Mouse (Mus musculus): Measurements from ENCODE around the gene Adcy5.

The Adcy5 gene

DNA sequence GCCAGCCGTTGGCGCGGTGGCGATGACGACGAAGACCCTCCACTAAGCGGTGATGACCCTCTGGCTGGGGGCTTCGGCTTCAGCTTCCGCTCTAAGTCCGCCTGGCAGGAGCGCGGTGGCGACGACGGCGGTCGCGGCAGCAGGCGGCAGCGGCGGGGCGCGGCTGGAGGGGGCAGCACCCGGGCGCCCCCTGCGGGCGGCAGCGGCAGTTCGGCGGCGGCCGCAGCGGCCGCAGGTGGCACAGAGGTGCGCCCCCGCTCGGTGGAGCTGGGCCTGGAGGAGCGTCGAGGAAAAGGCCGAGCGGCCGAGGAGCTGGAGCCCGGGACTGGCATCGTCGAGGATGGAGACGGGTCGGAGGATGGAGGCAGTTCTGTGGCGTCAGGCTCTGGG, 1.6 kb downstream of the Adcy5 start:
- peak; percentile 45 for DNase-seq (ENCODE audit: low read depth)

DNA sequence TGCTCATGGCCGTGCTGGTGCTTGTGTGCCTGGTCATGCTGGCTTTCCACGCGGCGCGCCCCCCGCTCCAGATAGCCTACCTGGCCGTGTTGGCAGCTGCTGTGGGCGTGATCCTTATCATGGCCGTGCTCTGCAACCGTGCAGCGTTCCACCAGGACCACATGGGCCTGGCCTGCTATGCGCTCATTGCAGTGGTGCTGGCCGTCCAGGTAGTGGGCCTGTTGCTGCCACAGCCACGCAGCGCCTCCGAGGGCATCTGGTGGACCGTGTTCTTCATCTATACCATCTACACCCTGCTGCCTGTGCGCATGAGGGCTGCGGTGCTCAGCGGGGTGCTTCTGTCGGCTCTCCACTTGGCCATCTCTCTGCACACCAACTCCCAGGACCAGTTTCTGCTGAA, 2.2 kb downstream of the Adcy5 start:
- no peak for DNase-seq (ENCODE audit: low read depth)

DNA sequence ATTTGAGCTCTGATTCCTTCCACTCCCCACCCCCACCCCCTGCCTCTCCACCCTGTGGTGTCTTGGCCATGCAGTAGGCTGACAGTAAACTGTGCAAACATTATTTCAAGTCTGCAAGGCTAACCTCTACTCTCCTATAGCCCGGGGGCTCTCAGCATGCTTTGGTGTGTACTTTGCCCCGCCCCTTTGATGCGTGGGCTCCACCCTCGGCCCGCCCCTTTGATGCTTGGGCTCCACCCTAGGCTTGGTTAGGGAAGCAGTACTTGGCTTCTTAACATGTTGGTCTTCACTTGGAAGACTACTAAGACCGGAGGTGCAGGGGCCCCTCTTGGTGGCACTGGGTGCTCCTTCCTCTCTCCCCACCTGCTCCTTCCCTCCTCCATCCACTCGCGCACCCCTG, 4.9 kb downstream of the Adcy5 start:
- no peak for DNase-seq (ENCODE audit: low read depth)

DNA sequence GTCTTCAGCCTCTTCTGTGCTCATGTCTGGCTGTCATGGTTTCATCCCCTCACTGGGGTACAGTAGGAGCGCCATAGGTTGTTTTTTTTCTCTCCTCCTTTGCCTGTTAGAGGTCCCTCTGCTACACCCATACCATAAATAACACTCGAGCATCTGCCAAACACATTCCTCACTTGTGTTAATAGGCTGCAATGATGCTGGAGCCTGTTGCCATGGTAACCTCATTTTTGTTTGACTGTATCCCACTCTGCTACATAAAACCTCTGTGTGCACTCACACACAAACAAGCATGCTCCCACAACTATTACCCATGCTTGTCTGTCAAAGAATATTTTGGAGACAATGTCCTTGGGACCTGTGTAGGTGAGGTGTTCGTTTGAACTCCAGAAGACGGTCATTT, 5.3 kb downstream of the Adcy5 start:
- DNase-seq (ENCODE audit: low read depth) = no peak

DNA sequence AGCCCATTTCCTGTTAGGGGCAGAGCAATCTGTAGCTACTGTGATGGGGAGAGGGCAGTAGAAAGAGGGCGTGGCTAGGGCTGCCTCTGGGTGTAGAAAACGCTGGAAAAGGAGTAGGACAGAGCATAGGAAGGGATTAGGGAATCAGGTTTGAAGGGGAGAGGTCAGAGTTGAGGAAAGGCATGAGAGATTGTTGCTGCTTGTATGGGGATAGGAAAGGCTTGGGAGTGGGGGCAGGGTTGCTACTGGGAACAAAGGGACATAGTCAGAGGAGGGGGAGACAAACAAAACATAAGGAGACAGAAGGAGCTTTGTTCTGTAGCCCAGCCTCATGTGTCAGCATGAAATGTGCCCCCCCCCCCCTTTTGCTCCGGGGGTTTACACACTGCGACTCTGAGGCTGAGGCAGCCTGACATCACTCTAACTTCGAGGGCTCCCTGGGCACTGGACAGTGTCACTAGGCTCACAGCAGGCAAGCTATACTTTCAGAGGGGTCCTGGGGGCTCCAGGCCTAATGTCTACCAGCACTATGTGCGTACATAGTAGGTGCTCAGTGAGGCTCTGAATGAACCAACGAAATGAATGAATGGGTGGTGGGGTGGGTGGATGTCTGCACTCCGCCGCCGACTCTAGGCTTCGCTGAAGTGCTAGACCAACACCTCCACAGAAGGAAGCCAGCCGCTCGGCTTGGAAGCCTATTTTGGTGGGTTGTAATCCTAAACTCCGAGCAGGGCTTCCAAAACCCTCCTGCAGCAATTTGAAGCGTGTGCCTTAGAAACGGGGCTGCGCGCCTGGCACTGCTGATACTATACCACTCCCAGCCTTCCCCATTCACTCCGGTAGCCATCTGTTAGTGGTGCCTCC, 9.9 kb downstream of the Adcy5 start:
- DNase-seq (ENCODE audit: low read depth) = no peak

DNA sequence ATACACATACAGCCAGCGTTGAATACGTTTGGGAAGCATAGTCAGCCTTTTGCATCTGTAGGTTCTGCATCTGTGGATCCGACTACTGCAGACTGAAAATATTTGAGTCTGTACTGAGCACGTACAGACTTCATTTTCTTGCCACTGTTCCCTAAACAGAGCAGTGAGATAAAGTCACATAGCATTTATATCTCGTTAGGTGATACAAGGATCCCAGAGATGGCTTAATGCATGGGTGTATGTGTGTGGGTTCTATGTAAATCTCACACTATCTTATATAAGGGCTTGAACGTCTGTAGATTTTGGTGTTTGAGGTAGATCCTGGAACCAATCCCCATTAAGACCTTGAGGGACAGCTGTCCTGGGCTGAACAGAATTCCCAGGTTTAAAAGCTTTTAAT, 10.7 kb downstream of the Adcy5 start:
- DNase-seq (ENCODE audit: low read depth) = no peak

DNA sequence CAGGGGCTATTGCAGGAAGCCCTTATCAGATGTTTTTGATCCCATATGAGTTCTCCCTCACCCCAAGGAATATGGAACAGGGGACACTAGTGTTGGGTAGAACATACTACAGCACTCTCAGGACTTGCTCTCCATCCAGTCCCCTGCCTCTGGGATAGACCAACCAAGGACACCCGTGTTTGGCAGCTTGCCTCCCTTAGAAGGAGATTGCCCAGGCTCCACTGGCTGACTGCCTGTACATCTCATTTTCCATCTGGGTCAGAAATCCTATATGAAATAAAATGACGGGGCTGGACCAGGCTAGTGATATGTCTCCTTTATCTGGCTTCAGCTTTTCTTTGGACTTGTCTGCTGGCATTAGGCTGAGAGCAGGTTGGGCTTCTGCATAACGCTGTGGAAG, 11.1 kb downstream of the Adcy5 start:
- no peak for DNase-seq (ENCODE audit: low read depth)

DNA sequence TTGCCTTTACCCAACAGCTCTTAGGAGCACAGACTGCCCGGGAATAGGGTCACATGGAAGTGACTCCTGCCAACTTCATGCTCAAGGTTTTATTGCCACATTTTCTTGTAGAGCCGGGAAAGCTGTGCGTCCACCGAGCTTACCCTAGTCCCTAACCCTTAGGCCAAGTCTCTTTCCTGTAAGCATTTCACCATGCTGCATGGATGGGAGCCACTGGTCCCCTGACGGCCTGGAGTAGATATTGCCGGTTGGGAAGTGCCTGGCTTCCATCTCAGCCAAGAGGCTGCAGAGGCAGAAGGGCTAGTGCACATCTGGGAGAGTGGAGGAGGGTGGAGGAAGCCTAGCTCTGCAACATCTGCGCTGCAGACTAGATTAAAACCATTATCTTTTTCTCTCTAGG, 14.8 kb downstream of the Adcy5 start:
- DNase-seq (ENCODE audit: low read depth) = no peak

DNA sequence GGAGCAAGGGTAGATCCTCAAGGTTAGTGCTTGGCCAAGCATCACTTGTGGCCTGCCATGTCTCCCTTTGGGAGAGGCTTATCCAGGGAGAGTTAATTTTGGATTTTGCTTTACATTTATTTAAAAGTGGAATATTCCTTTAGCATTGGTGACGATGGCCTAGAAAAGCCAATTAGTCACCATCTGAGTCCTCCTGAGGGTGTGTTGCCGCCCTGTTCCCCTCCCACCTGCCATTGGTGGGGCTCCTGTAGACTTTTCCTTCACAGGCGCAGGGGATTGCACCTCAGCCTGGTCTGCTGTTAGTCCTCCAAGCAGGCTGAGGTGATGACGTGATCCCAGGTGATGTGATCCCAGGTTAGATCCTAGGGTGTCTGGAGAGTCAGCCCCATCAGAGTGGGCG, 17.5 kb downstream of the Adcy5 start:
- DNase-seq (ENCODE audit: low read depth) = no peak

DNA sequence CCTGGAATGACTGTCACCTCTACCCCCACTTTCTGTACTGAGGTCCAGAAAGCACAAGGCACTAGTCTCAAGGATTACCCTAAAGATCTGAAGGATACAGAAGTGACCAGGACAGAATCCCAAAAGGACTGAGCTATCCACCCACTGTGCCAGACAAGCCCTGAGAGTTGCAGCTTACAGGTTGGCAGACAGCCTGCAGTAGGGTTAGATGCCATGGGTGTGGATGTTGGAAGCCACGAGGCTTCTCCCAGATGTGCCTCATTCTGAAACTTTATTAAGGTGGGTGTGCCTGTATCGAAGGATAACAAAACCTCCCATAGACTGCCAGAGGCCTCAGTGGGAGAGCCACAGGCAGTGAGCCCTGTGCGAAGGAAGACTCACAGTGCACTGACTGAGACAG, 23.8 kb downstream of the Adcy5 start:
- DNase-seq (ENCODE audit: low read depth) = no peak

DNA sequence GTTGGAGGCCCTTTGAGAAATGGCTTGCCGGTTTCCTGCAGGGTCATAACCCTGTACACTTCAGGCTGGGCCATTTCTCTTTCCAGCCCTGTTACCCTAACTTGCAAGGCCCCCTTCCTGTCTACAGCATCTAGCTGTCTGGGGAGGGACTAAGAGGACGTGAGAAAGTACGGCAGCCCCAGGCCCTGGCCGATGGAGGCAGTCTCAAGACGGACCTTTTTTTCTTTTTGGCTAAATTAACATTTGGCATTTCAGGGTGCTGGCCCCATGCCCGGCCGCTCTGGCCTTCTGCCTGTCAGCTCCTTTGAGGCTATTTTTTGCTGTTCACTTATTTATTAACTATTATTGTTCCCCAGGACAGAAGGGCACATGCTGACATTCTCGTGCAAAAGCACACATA, 24.4 kb downstream of the Adcy5 start:
- DNase-seq (ENCODE audit: low read depth) = no peak

DNA sequence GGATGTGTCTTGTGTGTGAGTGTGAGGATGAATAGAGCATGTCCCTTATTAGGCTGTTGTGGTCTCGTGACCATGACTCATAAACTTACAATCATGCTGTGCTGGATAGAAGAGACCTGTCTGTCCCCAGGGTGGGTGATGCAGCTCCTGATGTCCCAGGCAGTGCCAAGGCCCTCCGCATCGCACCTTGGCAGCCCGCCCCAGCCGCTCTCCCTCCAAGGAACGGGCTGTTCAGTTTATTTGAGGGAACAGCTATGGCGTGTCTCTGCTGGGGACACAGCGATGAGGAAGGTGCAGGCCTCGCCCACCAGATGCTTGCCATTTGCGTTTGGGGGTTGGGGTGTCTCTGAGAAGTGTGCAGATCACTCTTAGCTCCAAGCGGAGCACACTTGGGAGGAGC, 28.5 kb downstream of the Adcy5 start:
- DNase-seq (ENCODE audit: low read depth) = no peak

DNA sequence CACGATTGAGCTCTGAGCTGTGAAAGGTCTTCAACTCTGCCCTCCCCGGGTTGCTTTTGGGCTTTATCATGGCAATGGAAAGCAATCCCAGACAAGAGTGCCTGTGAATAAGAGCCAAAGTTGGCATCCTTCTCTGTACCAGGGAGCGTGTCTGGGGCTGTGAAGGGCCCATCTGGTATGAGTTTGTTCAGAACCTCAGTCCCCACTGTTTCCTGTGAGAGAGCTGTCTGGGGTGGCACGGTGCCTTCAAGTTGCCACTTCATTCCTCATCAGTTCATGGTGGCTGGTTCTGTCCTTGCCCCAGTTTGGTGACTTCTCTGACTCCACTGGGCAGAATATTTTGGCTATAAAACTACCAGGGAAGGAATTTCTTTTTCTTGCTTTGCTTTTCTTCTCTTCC, 33.4 kb downstream of the Adcy5 start:
- DNase-seq (ENCODE audit: low read depth) = no peak

DNA sequence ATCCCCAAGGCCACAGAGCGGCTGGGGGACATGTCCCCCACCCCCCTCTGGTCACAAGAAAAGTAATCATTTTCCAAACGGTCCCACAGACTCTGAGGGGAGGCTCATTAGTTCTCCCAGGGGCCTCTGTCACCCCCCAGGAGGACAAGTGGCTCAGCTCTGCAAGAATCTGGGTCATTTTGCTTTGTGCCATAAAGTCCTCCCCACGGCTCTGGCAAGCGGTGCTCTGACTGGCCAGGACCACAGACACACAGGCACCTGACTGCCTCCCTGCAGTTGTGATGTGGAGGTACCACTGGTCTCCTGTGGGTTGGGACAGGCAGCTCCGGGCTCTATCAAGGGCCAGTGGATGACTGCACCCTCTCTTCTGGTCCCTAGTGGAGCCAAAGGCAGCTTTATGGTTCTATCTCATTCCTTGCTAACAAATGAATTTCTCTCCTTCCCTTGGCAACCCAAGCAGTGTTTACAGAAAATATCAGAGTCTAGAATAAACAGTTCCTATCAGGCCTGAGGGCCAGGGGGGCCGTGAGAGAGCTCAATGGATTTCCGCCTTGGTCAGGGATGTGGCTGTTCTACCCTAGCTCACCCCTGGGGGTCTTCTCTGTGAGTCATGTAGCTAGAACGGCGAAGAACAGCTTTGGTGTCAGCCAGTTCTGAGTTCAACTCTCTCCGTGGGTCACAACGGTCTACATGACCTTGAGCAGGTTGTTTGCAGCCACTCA, 34.9 kb downstream of the Adcy5 start:
- no peak for DNase-seq (ENCODE audit: low read depth)

DNA sequence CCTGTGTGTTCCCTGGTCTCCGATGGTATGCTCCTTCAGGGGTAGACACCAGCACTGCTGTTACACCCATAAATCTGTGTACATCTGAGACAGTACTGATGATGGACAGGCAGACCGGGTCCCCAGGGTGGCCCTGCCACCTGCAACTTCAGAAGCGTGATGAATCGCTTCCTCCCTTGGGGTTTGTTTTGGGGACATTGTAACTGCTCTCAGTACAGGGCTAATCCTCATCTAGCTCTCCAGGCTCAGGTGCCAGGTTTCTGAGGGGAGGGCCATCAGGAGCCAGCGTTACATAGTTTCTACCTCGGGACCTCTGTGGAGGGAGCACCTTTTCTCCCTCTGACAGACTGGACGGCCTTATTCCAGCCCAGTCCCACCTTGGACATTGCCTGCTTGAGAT, 36.1 kb downstream of the Adcy5 start:
- DNase-seq (ENCODE audit: low read depth) = no peak

DNA sequence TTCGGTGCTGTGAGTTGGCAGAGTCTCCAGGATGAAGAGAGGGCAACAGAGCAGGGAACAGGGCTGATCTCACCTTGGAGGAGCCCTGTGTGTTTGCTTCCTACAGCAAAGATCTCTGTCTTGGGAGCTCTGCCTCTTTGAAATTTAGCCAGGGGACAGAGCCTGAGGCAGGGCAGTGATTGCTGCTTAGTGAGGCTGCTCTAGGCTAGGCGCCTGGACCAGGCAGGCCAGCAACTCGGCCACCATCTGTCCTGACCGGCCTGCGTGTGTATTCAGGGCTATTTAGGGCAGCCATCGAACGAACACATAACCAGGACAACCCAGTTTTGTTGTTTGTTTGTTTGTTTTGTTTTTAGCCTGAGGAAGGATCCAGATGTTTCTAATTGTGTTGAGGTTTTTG, 36.6 kb downstream of the Adcy5 start:
- no peak for DNase-seq (ENCODE audit: low read depth)

DNA sequence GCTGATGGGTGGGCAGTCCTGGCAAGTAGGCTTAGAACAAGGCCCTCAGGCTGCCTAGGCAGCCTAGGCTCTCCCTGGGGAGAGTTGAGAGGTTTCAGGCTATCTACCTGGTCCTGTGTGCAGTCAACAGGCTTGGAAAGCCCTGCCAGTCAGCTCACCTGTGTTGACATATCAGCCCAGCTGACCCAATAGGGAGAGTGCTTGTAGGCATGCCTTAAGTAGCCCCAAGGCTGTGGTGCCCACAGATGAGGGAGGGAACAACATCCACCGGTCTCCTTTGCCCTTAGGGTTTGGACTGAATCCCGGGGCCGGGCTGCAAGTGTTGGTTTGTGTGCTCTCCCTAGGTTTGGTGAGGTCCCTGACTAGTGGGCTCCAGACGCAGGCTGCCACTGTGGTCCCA, 37.8 kb downstream of the Adcy5 start:
- DNase-seq (ENCODE audit: low read depth) = no peak

DNA sequence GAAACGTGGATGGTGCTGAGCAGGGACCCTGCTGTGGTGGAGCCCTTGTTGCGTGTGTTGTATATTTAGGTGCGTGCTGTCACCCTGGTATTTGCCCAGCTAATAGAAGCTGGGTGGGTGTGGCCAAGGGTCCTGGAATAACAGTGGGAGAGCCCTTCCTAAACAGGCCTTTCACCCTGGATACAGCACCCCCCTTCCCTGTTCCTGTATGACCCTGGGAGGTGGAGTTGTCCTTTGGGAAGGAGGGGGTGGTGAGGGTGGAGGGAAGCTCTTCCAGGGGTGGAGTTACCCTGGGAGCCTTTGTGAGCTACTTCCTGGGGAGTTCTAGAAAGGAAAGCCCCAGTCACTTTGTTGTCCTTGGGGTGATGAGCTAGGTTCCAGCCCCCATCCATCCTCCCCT, 38.7 kb downstream of the Adcy5 start:
- DNase-seq (ENCODE audit: low read depth) = no peak

DNA sequence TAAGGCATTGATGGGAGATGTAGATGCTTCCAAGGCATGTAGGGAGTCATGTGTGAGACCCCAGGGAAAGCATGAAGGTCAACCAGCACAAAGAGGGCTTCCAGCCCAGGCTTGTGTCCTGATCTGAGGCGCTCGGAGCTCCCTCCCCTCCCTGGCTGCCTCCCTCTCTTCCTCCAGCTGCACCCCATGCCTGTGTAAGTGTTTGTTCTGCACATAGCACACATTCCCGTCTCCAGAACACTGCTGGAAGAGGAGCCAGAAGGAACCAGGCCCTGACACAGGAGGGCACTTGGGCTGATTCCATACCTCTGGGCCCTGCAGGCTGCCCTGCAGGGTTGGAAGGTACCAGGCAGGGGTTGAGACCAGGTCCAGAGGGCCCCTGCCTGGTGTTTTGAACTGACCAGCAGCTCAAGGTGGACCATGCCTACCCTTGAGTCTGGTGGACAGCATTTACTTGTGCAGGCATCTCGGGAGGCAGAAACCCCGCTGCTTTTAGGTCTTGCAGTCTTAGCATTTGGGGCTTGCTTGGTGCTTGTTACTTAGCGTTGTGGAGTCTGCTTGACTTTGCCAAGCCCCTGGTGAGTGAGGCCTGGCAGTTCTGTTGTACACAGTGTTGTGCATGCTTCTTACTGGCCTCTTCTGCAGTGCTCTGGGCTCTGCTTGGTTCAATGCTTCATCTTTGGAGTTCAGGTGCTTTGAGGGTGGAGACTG, 45.2 kb downstream of the Adcy5 start:
- no peak for DNase-seq (ENCODE audit: low read depth)

DNA sequence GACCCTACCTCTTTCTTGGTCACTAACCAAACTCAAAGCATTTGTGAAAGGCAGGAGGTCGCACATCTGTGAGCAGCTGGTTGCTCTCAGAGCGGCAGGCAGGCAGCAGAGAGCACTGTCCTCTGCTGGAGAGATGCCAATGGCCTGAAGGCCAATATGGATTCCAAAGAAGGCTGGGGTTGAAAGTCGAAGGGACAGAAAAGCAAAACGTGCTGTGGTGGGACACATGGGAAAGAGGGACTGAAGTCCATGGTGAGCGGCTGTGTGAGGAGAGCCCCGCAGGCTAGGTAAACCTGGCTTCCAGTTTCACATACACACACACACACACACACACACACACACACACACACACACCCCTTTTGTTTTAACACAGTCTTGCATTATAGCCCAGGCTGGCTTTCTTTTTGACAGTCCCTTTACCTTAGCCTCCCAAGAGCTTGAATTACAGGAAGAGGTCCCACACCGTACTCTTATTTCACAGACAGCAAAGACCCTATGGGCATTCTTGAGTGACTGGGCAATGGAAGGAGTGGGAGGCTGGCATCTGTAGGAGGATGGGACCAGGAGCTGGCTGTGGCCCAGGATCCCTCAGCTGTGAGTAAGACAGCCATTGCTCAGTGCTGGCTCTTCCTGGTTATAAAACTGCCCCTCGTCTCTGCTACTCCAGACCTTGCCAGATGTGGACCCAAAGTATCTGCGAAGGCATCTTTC, 45.9 kb downstream of the Adcy5 start:
- no peak for DNase-seq (ENCODE audit: low read depth)

DNA sequence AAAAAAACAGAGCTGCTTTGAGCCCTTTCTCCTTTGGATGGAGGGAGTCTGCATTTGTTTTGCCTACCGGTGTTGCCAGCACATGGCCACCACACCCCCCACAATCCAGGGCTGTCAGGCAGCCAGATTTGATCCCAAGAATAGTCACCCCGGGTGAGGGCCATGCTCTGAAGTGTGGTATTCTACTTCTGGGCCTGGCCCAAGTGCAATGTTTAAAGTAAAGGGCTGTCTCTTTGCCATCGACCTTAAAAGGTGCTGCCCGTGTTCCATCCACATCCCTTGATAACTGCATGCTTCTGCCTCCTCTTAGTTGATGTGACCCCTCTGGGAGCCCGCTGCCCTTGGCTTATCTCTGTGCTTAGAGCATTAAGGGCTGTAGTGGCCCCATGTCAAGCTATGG, 46.6 kb downstream of the Adcy5 start:
- no peak for DNase-seq (ENCODE audit: low read depth)

DNA sequence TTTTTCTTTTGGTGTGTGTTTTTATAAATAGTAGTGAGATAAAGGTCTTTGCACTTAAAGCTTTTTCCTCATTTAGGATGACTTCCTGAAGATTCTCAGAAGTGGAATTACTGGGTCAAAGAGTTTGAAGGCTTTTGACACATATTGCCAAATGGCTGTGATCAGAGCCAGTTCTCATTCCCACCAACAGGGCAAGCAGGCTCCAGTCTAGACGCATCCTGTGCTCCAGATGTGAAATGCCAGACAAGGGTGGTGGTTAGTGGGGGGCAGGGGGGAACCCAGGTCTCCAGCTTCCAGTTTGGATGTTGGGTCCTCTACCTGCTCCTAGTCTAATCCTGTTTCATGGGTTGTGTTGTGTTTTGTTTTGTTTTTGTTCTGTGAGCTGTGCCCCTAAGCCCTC, 48.8 kb downstream of the Adcy5 start:
- DNase-seq (ENCODE audit: low read depth) = no peak

DNA sequence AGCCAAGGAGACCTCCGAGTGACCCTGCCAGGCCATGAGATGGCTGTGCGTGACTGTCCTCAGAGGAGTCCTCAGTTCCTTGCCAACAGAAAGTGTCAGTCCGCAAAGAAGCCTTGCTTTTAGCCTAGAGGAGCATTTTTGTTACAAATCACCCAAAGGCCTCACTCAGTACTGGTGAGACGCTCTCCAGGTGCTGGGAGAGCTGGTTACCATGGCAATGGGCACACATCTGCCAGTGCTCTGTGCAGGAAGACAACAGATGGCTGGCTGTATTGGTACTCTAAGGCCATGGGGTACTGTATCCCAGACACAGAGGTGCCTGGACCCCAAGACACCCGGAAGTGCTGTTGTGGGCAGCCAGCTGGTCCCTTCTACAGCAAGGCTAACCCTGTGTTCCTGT, 51.0 kb downstream of the Adcy5 start:
- DNase-seq (ENCODE audit: low read depth) = no peak
